Mouse (Mus musculus) cerebellum, adult 9-11 months (tissue): Measurements from ENCODE around the gene Phka1.
A peak's percentile ranks its signal among the peaks of the same experiment; 100 is the strongest.
"Not testable (repeated sequence)": the region's sequence is repeated elsewhere in the genome, so short reads cannot be mapped to it uniquely, and the experiment has no call there.

Experiments
- DNase-seq: peaks from one replicate; pipeline ENCODE4 v3.0.0; 2022

Gene Phka1

DNA sequence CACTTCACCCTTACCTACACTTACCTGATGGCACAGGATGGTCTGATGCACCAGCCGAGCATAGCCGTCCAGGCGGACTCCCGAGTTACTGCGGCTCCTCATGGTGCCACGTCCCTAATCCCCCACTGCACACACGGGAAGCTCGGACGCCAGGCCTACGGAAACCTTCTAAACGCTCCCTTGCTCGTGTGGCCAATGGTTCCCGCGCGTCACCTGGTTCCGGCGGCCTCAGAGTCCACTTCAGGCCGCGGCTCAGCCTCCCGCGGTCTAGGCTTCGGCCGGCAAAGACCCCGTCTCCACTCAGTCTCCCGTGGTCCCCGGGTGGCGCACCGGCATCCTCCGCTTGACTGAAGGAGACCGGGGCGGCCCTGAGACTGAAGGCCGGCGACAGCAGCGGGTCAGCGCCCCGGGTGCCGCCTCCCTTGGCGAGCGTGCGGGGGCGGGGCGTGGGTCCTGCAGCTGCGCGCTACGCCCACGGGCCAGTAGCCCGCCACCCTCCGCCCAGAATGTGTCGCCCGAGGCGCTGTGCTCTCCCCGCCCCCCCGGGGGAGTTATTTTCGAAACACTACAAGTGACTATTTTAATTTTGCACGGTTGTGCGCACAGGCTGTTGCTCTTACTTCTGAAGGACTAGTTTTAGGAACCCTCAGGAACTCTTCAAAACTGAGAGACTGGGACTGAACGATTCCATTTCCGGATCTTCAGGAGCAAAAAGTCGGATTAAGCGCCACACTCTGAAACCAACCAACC, at the start of gene Phka1:
Gene Phka1, minus strand, starts transcription at position 424 of the 750 bp plus-strand sequence.
- peak; percentile 64 for DNase-seq

DNA sequence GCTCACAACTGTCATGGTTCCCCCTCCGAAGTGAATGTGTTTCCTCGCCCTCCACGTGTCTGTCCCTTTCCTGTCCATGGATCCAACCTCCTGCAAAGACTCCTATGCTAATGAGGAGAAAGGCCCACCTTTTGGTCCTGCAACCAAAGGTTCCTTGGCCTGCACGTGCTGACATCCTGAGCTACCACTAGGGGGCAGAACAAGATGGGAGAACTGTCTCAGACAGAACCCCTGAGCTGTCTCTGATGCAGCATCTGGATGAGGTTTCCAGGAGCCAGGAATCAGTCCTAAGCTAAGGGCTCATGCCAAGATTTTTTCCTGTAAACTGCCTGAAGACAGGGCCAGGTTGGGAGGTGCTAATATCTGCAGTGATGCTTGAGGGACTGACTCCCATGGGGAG, 45.2 kb upstream of the Phka1 start:
- DNase-seq, result peak; percentile 2

DNA sequence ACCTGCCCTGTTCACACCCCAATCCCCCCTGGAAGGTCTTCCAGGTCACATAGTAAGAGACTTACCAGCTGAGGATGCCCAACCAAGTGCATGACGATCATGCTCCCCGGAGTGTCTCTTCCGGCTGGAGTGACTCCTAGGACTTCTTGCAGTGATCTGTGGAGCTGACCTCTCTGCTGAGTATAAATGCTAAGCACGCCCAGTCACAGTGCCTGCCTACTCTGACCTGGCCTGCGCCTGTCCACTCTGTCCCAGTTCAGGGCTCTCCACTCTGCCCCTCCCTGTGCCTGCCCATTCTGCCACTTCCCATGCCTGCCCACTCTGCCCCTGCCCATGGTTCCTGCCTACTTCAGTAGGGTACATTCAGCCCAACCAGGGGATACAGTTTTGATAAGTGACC, 42.8 kb upstream of the Phka1 start, which contains the start of gene Gm3880:
Gene Gm3880, minus strand, starts transcription at position 101 of the 400 bp plus-strand sequence.
- DNase-seq, result not testable (repeated sequence)

DNA sequence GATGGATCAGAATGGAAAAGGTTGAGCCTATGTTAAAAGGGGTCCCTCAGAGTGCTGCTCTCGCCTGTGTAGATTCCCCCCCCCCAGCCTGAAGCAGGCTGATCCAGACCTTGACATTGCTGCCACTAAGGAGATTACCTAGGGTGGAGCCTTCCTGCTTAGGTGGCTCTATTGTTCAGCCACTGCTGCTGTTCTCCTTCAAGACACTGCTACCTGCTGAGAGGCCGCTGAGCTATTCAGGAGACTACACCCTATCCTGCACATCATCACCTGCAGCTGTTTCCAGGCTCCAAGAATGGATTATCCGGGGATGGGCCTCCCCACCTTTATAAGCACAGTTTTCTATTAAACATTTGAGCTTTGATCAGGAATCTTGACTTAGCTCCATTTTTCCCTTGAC, 40.7 kb upstream of the Phka1 start:
- DNase-seq, result not testable (repeated sequence)

DNA sequence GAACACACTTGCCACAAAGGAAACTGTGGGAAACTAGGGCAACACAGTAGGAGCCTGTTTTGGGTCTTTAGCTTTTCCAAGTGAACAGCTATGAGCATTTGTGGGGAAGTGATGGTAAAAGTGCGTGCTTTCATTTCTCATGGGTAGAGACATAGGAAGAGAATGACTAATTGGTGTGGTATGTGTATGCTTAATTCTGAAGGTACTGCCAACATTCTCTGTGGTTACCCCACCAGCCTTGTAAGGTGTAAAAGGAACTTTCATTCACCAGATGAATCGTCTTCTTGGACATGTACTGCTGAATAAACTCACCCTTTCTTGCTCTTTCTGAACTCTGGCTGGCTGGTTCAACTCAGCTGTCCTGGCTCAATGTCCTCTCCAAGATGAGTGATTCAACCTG, 22.6 kb upstream of the Phka1 start:
- no peak for DNase-seq

DNA sequence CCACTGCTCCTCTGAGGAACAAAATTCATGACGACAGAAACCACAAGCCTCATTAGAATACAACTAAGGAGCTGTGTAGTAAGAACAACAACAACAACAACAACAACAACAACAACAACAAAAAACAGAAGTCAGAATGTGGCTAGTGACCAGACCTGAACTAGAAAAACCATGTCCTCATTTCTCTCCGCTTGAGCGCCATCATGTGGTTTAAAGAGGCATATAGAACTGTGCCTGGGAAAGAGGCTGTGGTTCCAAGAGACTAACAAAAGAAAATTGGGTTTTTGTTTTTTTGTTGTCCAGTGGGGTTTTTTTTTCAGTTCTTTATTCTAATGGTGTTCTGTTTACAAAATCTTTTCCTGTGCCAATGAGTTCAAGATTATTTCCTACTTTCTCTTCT, 16.7 kb upstream of the Phka1 start:
- no peak for DNase-seq

DNA sequence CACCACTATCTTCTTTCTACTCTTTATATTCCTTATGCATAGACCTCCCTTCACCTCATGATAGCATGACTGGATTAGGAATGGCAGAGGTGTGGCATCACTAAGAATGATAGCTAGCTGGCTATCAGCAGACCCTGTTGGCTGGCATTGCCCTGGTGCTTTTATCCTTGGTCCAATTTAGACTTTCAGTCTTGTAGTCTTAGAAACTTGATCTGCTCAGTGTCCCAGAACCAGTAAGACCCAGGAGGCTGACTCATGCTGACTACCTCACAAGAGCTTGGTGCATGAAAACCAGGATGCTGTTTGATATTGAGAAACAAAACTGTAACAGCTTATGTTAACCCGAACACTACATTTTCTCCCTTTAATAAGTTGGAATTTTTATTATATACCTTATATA, 1.6 kb upstream of the Phka1 start:
- no peak for DNase-seq

DNA sequence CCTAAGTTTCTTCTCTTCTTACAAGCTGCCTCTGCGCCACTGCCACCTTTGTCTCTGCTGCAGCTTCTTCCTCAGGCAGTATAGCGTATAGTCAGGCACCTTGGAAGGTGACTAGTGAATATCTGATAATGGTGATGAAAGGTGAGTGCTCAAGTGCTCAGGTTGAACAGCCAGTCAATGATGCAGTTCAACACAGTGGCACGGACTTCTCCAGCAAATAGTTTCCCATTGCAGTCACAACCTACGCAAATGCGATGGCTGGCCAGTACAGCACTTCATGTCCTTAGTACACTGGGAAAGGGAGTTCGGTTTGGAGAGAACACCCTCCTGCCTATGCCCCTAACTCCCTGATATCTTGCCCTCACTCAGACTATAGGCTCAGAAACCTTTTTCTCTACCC, 1.1 kb upstream of the Phka1 start:
- no peak for DNase-seq

DNA sequence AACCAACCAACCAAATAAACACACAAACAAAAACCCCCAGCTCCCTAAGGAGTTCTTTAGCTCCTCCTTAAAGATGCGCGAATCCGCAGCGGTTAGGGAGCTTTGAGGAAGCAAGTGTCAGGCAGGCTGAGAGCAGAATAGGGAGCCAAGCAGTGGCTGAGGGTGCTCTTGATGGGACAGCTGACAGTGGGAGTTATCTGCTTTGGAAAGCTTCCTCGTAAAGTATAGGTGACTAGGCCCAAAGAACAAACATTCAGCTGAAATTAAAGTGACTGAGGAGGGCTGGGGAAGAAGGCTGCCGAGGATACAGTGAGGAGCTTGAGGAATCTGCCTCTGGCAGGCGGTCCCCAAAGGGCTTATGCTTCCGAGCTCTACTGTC, 516 bp upstream of the Phka1 start:
- no peak for DNase-seq

DNA sequence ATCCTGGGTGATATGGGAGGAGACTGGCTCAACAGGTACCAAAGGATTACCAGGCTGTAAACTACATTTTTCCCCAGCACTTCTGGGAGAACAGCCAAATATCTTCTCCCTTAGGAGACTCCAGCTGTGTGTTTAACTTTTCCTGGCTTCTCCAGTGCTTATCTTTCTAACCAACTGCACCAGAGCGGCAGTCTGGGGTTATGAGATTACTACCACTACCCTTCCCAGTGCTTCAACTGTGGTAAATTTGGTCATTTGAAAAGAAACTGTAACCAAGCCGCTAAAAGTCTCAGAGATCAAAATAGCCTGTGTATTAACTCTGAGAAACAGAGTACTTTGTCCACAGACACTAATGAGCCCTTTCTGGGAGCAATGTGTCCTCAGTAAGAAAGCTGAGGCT, 42.8 kb downstream of the Phka1 start:
- no peak for DNase-seq

DNA sequence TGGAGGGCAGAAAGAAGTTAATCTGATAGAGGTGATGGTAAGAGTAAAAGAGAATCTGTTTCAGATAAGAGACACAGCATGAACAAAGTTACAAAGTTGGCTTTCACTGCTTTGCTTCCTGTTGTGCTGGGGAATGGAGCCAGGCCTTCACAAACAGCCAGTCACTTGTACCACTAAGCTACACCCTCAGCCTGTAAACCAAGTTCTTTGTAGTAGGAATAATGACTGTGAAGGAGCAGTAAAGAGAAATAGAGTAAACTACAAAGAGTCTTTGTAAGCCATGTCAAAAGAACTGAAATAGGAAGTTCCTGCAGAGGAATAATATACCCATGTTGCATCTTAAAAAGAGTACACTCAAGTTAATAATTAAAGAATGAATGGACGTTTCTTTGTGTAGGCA, 55.5 kb downstream of the Phka1 start:
- DNase-seq, result peak; percentile 2

DNA sequence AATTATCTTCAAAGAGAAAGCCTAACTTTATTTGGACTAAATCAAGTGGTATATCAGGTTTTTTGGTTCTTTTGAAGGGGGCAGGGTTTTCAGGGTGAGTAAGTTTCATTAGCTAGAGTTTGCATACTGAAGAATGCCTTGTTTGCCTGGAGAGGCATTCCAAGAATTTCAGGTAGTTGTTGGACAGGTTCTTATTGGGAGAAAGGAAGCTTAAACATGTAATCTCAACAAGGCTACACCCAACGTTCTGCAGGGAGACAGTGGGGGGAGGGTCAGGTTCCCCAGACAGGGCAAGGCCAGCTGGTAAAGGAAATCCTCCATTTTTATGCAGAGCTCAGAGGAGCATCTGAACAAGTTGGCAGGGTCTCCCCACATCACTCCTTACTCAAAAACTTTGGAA, 72.9 kb downstream of the Phka1 start:
- DNase-seq, result no peak

DNA sequence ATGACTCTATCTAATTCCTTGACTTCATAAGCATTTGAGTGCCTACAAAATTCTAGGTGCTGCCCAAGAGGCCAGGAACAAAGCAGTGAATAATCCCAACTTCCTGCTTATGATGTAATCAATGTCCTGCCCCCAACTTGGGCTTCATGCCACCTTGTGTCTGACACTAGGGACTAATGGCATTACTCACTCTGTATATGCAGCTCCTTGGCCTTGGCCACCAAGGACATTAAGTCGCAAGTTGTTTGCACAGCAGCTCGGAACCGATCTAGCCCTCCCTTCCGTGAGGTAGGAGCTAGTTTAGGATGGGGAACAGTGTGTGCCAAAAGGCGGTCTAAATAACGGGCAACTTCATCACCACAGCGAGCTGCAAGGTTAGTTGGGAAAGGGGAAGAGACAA, 87.1 kb downstream of the Phka1 start:
- DNase-seq, result no peak

DNA sequence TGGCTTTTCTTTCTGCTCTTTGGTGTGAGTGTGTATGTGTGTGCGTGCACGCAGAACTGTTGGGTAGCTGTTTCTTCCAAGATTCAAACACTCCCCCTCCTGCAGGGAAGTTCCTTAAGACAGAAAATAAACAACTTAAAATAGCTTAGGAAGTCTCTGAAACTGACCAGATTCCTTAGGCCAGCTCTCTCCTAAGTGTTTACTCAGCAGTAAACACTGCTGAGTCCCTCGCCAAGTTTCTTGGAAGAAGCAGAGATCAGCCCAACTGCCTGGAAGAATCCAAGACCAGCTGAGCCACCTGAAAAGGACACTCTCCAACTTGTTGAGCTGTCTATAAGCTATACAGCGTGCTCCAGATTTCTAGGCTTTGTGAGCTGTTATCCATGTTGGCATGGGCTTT, 134.8 kb downstream of the Phka1 start:
- no peak for DNase-seq

DNA sequence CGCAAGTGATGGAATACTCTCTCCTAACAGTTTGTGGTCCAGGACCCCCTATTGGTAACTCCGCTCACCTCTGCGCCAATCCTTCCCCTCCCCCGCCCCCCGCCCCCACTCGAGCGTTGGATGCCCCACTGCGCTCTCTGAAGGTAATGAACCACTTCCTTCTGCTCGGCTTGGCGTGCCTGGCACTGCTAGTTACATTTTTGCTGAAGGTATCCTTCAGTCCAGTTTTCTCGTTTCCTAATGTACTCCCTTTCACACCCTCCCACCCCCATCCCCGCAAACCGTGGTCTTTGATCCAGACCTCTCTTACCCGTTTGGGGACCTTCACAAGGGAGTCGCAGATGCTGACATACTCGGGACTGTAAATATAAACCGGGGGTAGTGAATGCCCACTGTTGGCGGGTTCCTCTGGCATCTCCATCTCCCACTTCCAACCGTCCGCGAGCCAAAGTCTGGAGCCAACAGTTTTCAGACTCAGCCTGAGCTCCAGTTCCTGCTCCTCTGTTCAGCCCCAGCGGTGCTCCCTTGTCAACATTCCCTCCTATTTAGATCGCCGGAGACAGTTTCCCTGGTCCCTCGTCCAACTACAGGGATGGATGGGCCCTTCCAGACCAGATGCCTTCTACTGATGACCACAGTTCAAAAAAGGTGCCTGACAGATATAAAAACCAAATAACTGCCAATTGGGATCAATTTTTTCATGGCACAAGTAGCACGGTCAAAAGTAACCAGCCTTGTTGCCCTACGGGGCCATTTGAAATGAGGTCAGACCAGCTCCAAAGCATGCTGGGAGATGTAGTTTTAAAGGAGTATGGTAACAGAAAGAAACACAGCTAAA, 139.2 kb downstream of the Phka1 start, which contains the start of gene Hdac8:
Gene Hdac8, minus strand, starts transcription at position 716 of the 838 bp plus-strand sequence.
- peak; percentile 63 for DNase-seq

DNA sequence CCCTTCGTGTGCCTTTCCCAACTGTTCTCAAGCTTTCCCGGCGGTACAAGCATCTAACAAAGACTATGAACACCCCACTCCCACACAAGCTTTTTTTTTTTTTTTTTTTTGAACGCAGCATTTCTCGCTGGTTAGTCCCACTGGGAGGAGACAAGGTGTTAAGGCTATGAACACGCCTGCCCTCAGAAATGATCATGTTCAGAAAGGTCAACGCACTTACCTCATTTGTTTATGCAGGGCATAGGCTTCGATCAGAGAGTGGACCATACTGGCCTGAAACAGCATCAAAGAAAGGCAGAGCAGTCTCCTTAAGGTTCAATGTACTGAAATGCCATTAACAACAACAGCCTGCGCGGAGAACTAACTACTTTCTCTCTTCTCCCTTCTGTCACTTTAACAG, 139.9 kb downstream of the Phka1 start:
- DNase-seq, result no peak

DNA sequence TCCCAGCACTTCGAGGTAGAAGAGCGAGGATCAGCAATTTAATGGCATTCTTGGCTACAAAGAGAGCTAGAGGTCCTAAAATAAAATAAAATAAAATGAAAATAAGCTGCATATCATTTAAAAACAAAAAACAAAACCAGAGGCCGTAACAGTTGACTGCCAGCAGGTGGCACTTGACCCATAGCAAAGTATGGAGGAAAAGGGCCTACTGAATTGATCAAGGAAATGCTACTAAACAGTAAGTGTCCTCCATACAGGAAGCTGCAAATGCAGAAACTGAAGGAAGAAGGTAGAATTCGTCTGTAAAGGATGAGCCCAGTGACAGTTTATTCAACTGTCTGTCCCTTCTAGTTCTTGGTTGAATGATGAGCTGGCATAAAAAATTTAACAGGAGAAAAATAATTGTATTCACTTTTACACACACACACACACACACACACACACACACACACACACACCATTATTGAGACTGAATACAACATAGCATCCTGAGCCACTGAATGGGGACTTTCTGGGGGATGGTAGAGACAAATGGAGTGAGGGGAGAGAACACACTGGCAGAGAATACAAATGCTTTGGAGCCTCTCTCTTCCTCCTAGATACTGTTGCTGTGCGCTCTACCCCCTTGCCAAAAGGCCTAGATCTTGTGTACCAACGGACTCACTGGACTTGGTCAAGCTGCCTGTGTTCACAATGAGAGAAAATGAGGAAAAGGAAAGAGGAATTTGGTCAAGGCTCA, 149.9 kb downstream of the Phka1 start:
- DNase-seq, result peak; percentile 9

DNA sequence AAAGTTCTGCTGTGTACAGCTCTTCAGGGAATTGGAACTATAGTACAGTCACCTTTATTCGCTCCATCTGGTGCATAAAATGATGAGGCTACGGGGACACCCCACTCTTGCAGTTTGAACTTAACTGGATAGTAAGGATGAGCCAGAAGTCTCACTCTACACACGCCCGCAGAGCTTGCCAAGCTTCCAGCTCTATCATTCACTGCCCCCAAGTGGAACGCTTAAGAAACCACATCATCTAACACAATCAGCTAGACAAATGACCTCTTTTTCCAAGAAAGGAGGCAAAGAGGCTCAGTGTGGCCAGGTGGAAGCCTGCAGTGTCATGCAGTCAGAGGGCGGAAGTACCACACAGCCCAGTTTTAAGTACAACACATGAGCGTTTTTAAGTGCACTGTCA, 158.5 kb downstream of the Phka1 start:
- no peak for DNase-seq

DNA sequence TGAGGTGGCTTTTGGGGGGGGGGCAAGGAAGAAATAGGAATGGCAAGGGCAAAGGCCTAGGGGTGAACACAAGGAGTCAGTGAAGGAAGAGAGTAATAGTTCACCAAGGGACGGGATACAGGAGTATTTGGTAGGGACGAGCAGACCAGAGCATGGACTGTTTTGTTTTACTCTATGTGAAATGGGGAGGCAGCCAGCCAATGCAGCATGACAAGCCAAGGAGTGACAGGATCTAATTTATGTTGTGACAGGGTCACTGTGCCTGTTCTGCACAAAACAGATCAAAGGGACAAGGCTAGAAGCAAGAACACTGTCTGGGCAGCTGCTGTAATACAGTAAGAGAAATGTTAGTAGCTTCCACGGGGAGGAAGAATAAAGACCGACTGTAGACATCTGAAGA, 164.4 kb downstream of the Phka1 start:
- DNase-seq, result no peak

DNA sequence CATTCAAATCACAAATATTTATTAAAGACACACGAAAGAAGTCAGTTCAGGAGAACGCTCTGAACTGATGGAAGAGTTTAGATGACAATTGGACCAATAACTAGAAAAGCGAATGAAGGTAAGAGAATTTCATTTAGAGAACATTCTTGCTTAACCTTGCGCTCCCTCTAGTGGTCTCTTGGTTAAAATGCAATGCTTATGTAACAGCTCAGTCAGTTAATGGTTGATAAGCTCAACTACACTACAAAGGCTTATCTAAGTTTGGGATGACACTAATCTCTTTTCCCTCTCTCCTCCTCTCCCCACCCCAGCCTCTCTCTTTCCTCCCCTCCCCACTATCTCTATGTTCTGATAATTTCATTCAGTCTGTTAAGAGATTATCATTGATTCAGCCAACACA, 165.1 kb downstream of the Phka1 start:
- peak; percentile 34 for DNase-seq

DNA sequence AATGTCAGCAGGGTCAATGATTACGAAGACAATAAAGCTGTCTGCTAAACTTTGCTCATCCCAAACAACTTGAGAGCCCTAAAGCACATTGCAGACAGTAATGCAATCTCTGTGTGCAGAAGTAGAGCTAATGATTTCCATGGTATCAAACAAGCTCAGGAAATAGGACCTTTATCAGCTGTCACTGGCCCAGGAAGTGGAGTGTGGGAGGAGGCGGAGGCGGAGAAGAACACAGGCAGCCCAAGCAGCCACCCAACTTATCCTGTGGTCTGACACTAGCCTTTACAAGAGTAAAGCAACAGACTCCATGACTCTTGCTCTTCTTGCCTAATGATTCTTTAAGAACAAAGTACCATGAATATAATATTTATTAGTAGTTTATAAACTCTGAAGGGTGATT, 165.6 kb downstream of the Phka1 start:
- DNase-seq, result no peak

DNA sequence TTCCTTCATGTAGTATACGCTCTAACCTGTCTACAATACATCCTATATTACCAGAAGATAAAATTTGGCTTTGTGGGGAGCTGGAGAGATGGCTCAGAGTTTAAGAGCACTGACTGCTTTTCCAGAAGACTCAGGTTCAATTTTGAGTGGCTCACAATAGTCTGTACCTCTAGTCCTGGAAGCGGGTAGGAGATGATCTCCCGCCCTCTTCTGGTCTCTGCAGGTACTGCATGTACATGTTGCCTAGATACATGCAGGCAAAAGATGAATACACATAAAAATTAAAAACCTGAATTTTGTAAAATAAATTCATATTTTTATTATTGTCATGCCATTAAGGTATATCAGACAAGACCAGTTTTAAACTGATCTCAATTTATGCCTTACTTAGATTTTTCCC, 167.3 kb downstream of the Phka1 start:
- peak; percentile 57 for DNase-seq

DNA sequence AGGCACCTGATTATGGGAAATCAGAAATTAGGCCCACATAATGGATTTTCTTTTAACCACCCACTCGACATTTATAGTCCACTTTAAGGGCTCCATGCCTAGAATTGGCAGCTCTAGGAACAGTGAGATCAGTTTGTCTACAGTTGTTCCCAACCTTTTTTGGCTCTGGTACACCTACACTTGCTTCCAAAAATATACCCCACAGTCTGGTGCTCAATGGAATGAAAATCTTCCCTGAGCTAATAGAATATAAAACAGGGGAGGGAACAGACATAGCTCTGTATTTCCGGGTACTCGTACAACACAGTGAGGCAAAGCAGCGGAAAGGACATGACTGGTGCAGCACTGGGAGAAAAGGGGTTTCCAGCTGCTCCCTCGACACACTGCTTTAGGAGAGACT, 168.5 kb downstream of the Phka1 start:
- peak; percentile 16 for DNase-seq
